Mouse (Mus musculus) c-Kit-positive CD71-positive TER-119-negative erythroid progenitor cells, embryonic 14.5 days (primary cell): ENCODE data around the gene H2-Aa.

ENCODE experiments used
- DNase-seq: peaks from one replicate; pipeline ENCODE4 v3.0.0-alpha.2; 2013; ENCODE audit warnings: low read depth

H2-Aa gene

DNA sequence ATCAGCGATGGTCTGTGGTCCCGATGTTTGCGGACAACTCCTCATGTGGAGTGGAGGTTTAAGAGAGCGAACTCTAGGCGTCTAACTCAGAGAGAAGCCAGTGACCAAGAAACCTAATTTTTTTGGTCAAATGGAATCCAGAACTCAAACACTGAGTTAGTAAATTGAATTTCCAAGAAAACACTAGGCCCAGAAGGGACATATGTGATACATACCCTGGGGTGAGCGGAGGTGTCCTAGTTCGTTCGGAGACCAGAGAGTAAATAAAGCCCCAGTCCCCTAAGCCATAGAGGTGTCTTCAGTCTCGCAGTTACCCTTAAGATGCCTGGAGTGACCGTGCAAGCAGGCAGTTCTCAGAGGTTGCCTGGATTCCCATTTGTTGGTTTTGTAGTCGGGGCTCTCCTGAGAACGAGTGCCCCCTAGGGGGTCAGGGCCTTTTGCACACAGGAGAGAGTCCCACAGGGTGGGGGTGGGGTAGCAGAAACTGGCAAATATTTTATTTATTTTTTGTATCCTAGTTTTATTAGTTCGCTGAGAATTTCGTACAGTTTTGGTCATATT is 23.7 kb downstream of the H2-Aa start:
- no peak for DNase-seq

DNA sequence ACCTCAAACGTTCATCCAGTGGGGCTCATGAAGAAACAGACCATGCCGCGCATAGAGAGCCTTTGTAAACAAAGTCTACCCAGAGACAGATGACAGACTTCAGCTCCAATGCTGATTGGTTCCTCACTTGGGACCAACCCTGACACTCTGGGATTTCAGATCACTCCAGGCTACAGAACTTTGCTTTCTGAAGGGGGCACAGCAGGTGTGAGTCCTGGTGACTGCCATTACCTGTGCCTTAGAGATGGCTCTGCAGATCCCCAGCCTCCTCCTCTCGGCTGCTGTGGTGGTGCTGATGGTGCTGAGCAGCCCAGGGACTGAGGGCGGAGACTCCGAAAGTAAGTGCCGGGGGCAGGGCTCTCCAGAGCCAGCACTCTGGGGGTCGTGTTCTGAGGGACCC is 24.6 kb downstream of the H2-Aa start:
- peak; percentile 51 for DNase-seq

DNA sequence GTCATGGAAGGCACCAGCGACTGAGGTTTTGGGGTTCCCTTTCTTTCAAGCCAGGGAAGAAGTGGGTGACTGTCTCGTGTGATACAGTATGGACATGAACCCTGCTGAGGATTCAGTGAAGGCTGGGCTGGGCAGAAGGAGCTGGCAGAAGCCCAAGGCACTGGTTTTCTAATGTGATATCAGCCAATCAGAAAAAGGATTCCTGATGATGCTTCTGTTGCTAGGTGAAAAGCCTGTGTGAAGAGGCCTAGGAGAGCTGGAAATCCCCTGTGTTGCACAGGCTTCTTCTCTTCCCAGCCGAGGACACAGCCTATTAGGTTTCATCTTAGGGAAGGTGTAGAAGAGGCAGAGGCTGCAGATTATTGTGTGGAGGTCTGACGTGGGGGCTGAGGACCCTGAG is 26.1 kb downstream of the H2-Aa start:
- DNase-seq, result peak; percentile 39

DNA sequence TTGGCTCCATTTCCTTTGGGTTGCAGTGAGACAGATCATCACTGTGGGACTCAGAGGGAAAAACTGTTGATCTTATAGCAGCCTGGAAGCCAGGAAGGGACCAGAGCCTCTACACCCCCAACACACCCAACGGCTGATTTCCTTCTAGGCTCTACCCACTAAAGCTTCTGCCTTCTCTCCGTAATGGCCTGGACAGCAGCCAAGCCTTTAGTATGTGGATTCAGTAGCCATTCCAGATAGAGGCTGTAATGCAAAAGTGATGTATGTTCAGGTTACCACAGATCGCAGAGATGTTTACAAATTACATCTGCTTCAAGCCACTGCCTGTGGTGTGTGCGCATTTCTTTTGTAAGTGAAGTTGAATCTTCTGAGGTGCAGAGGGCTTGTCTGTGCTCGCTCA is 27.1 kb downstream of the H2-Aa start:
- no peak for DNase-seq

DNA sequence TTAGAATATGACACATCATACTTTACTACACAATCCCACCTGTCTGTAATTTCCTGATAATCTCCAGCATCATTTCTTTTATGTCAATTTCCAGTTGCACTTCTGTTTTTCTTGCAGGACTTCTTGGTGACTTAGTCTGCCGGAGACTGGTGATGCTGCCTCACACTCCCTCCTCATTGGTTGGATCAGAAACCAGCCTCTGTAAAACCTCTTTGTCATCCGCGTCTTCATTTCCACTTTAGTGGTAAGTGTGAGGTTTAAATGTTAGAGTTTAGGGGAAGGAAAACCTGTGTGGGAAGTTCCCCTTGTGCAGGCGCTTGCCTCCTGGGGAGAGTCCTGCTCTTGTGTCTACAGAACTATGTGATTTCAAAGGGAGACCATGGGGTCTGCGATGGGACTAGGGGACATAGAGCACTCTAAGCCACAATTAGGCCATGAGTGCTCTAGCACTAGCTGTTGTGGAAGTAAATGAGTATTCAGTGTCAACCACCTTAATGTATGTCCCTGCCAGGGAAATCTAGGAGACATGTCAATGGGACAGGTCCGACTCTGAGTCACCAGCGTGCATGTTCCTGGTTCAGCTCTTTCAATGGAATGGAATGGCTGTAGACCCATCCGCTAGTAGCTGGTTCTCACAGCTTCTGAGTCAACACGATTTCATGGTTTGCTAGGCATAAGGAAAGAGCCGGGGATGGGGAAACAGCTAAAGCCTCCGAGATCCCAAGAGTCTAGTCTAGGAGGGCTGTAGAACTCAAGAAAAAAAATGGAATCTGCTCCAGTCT is 29.8 kb downstream of the H2-Aa start, which contains the start of gene H2-Ab1:
H2-Ab1 (plus strand) TSS at position 96 of the 782 bp plus-strand sequence.
- DNase-seq, result peak; percentile 21

DNA sequence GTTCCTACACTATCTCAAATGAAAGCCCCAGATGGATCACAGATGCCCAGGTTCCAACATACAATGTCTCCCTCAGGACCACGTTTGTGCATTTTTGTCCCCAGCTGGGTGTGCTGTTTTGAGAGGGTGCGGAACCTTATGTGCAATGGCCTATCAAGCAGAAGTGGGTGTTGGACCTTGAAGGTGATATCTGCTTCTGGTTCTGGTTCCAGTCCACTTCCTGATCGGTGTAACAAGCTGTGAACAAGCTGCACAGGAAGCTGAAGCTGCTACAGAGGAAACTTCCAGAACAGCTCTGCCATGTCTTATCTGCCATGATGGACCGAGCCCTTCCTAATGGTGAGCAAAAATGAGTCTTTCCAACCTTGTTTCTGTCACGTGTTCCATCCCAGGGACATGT is 31.1 kb downstream of the H2-Aa start:
- no peak for DNase-seq

DNA sequence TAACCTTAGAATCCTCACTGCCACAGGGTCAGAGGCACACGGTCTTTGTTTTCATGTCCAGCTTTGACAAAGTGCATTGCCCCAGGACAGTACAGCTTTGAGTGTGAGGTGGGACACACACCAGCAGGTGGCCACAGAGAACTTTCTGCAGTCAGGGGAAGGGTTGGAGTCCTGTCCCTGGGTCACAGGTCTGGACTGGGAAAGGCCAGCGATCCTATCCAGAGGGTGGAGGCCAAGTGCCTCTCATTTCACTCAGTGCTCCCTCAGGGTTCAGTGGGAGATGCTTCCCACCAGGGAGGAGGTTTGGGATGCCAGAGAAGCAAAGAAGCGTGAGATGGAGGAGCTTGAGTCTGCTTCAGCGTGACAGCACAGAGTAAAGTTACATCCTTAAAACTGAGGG is 36.0 kb downstream of the H2-Aa start:
- no peak for DNase-seq

DNA sequence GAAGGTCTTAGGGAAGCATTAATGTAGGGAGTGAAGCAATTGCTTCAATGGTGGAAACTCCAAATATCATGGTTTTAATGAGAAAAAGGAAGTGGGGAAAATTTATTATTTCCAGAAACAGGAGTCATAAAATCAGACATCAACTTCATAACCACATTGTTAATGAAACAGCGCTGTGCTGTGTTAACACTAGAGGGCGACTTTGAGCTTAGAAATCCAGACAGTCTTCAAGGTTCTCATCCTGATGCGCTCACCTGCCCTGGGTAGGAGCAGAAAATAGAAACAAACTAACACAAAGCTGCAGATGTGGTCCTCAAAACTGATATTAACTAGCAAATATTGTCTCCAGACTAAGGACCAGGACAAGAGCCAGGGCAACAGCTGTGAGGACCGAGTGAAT is 37.7 kb downstream of the H2-Aa start:
- DNase-seq, result peak; percentile 37

DNA sequence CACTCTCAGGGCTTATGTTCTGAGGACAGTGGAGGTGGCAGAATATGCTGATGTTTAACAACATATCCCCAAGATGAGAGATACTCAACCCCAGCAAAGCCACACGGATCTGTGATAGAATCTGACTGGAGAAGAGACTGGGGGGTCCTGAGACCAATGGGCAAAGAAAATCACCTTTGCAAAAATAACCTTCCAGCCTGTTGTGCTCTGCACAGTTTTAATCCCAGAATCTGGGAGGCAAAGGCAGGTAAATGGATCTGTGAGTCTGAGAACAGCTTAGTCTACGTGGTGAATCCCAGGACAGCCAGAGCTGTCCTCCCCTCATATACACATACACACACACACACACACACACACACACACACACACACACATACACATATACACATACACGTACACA is 38.3 kb downstream of the H2-Aa start:
- DNase-seq, result no peak

DNA sequence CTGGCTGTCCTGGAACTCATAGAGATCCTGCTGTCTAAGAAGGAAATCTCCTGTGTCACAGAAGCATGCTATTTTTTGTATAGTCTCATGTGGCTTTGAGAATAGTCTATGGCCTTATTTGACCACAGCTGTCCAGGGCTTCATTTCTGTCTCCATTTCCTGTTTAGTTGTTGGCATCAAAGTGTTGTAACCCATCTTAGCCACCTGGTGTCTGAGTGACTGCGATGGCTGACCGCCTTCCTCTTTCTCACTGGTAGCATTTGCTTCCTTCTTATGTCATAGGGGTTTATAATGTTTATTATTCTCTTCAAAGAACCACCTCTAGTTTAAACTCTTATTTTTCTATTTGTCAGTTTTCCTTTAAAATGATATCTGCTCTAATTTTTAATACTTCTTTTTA is 38.9 kb downstream of the H2-Aa start:
- DNase-seq, result no peak

DNA sequence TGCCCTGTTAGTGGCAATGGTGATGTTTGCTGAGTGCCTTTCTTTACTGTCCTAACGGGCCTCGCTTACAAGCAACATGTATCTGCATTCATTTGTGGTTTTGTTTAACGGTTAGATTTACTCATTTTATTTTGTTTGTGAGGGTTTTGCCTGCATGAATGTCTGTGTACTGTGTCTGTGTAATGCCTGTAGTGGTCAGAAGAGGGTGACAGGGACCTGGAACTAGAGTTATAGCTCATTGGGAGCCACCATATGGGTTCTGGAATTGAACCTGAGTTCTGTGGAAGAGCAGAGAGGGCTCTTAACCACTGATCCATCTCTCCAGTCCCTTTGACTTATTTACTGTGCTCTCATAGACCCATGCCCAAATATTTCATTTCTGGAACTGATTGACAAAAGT is 40.6 kb downstream of the H2-Aa start:
- DNase-seq, result no peak

DNA sequence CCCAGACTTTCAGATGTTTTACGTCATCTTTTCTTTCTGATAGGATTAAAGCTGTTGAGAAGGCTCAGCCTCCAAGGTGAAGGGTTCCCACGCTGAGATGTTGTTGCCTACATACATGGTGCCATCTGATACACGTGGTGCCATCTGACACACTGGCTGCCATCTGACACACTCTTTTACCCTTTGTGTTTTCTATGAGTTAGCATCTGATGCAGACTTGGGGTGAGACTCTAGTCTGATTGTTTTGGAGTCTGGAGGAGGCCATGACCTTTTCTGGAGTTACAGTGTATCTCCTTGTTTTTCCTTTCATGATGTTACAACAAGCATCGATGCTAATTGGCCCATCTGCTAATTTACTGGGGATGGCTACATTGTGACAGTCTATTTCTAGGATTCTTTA is 43.0 kb downstream of the H2-Aa start:
- no peak for DNase-seq

DNA sequence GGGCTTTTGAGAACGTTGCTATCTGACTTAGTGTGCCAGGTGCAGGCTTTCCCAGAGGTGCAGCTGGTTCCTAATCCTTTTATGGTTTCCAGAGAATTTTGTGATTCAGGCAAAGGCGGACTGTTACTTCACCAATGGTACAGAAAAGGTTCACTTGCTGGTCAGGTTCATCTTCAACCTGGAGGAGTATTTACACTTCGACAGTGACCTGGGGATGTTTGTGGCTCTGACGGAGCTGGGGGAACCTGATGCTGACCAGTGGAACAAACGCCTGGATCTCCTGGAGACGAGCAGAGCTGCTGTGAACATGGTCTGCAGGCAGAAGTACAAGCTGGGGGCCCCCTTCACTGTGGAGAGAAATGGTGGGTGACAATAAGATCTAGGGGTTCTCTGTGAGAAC is 46.7 kb downstream of the H2-Aa start:
- DNase-seq, result no peak

DNA sequence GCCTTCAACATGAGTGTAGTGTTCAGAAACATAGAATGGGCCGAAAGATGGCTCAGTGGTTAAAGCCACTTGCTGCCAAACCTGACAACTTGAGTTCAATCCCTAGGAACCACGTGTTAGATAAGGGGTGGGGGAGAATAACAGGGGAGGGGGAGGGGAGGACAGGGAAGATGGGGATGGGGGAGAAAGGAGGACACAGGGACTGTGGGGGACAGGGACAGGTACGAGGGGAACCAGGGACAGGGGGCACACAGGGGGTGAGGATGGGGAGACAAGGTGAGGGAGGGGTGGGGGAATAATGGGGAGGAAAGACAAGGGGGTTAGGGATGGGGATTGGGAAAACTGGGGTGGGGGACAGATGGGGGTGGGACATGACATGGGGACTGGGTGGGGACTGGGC is 47.3 kb downstream of the H2-Aa start:
- DNase-seq, result no peak

DNA sequence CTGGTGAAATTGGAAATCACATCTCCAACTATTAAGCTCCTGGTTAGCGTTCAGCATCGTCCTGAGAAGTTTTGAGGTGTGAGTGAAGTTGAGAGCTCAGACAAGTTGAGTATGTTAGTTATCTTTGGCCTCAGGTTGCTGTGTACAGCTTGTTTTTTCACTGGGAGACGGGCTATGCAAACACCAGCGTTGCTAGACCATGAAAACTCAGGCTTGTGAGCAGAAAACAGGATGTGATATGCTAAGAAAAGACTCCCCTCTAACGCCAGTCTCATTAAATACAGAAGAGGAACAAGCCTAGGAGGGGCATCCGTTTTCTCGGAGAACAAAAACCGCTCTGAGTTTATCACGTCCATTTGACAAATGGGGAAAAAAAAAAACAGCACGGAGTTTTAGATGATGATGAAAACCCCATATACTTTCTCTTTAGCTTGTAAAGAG is 48.0 kb downstream of the H2-Aa start:
- DNase-seq, result no peak

DNA sequence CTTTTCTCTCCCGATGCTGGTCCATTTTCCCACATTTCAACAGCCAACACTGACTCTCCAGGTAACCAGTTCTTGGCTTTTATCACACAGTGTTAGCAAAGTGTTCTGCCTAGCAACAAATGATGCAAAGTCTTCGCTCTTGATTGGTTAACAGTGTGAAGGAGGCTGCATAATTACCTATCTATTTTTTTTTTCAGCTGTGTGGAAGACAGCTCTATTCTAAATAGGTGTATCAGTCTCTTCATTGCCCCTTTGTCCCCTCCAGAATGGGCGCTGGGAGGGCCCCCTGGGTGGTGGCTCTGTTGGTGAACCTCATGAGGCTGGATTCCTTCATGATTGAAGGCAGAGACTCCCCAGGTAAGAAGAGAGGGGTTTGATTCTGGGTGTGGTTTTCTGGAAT is 48.9 kb downstream of the H2-Aa start, which contains the start of gene H2-Ob:
H2-Ob (plus strand) TSS at position 198 of the 400 bp plus-strand sequence.
- DNase-seq, result peak; percentile 38

DNA sequence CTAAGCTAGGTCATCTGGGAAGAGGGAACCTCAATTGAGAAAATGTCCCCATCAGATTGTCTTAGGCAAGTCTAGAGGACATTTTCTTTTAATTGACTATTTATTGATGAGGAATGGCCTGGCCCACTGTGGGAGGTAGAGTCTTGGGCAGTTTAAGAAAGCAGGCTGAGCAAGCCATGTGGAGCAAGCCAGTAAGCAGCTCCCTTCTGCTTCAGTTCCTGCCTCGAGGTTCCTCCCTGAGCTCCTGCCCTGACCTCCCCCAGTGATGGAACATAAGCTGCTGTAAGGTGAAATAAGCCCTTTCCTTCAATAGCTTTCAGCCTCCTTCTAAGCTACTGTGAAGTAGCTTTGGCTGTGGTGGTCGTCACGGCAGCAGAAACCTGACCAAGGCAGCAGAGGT is 49.9 kb downstream of the H2-Aa start:
- DNase-seq, result no peak

DNA sequence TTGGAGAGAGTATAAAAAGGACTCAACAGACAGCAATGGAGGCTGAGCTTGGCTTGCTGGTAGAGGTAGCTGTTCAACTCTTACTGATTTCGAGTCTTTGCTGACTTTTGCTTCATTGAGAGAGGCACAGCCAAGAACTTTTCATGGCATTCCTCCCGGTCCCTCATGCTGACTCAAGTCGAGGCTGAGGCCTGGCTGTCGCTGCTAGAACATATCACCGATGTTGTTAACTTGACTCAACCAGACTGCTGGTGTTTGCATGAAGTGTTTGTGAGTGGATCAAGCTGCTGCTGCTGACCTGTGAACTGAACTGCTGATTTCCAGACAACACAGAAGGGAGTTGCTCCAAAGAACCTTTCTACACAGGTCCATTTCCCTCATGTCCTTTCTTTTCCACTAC is 50.9 kb downstream of the H2-Aa start:
- DNase-seq, result no peak

DNA sequence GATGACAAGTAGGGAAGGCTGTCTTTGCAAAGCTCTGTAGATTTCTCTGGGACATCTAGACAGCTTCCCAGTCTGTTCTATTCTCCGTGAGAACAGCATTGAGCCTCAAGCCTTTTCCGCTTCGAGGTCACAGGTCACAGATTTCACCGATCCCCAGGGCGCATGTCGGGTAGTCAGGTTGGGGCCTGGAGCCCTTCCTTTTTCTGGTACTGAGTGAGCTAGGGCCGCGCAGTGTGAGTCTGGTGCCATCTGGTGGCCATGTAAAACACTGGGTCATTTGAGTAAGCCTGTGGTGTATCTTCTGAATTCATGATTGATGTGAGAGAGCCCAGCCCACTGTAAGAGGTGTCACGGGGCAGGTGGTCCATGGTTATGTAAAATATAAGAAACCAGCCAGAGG is 52.7 kb downstream of the H2-Aa start:
- DNase-seq, result peak; percentile 57
